Mouse (Mus musculus) megakaryocyte, adult 5-6 weeks (primary cell): ENCODE data around the gene Serpina1e. TPM values are rescaled to one million over a fixed set of nuclear protein-coding genes. Genes with fewer than 3 reads are reported as not detected.
"Not testable (repeated sequence)": the region's sequence is repeated elsewhere in the genome, so short reads cannot be mapped to it uniquely, and the experiment has no call there.

Experiments
- ATAC-seq: 2 replicates; pipeline ENCODE4 v1.8.0; 2016; ENCODE audit warnings: mild to moderate bottlenecking, inconsistent platforms; ENCODE audit not compliant: poor library complexity, severe bottlenecking
- total RNA-seq, 2 experiments: library from RNA; stranded (forward) in 1 of 2; stranded (reverse) in 1 of 2; fragments of 153-499, 151-499 nt in 1 of 2; fragments of 221-1000, 200-1000 nt in 1 of 2; gene quantifications; 2 replicates each; pipeline versions ENCODE4 v1.2.3 to v1.2.4; 2015 to 2017

The Serpina1e gene
- total RNA-seq, 2 experiments from 2014 or later = not detected

DNA sequence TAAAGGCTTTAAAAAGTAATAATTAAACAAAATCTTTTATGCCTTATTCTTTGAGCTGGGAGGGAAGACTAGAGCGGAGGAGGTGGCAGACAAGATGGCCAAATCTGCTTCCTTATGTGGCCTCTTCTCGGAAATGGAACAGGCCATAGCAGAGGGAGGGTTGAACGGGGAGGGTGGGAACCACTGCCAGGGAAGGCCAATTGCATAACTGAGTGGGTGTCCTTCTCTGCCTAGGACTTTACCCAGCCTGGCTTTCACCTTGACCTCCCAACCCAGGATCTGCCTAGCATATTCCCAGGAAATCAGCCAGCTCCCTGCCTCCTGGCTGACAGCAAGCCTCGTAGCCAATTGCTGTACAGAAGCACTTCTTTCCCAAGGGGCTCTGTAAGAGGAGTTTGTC is 4.5 kb upstream of the Serpina1e start:
- ATAC-seq = no peak

DNA sequence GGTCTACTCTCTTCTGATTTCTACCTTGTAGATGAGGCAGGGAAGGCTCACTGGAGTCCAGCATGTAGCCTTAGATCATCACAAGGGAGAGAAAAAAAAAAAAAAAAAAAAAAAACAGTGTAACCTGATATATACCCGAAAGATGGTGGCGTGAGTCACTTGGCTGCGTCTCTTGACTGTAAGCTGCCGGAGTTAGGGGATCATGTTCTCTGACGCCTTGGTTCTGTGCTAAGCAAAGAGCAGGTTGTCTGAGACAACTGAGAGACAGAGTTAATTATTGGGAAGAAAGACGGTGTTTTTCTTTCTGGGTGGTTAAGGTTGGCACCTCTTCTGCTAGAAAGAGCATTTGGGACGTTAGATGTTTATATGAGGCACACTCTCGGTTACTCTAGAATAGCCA is 4.1 kb upstream of the Serpina1e start:
- ATAC-seq = no peak

DNA sequence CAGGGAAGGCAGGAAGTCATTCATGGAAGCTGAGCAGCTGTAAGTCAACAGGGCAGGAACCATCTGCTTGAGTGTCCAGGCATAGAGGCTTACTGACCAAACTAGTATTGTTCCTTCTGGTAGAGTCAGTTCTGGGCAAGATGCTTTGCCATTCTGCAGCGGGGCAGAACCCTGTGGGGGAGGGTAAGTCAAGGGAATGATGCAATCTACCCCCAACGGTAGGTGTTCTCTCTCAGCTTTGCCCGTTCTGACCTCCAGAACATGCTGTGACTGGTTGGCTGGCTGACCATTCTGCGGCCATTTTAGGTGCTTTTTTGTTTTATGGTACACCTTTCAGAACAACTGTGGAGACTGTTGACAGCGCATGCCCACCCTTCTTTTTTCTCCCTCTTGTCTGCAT is 3.6 kb upstream of the Serpina1e start:
- no peak for ATAC-seq

- ATAC-seq = no peak
Measured at GRCm38 (mm10) chr12:103961716-103962115, 2.9 kb upstream of the Serpina1e start.

GRCm38 (mm10) chr12:103956555-103956954 is 2.2 kb downstream of the Serpina1e start:
- not testable (repeated sequence) for ATAC-seq

DNA sequence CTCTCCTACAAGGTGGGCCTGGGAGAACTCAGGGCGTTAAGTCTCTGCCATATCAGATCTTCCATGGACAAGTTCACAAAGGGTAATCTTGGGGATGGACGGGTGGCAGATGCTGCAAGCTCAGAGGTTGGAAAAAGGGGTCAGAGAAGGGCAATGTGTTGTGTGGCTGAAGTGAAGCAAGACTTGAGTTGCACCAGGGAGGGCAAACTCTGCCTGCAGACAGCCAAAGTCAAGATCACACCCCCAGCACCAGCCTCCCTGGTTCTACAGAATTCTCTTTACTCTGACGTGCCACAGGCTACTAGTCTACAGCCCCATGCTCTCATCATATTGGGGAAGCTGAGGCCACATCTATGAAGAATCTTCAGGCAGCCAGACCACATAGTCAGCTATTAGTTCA is 5.8 kb downstream of the Serpina1e start:
- ATAC-seq = not testable (repeated sequence)

GRCm38 (mm10) chr12:103946243-103946642 is 12.5 kb downstream of the Serpina1e start:
- ATAC-seq = no peak

DNA sequence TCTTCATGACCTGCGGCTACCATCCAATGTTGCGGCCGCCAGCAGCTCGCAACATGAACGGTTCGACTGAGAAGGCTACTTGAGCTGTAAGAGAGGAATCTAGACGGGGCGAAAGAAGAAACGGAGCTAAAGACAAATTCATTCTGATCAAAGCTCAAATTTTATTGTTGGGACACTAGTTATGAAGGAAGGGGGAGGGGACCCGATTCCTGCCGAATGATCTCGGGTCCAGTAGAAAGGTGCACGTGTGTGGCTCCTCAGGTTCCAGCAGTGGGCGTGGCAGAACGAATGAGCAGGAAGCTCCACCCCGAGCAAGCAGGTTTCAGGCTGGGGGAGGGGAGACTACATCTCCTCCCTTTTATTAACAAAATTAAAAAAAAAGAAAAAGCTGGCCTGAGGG is 49.6 kb downstream of the Serpina1e start:
- not testable (repeated sequence) for ATAC-seq

- not testable (repeated sequence) for ATAC-seq
Measured at GRCm38 (mm10) chr12:103907746-103908145, 51.0 kb downstream of the Serpina1e start.

GRCm38 (mm10) chr12:103904837-103905340 is 53.9 kb downstream of the Serpina1e start, which contains the start of gene Serpina1c:
Serpina1c (minus strand) TSS chr12:103904887.
- not testable (repeated sequence) for ATAC-seq

- not testable (repeated sequence) for ATAC-seq
Measured at GRCm38 (mm10) chr12:103901929-103902328, 56.8 kb downstream of the Serpina1e start.

Other genes starting within 250 kb of the Serpina1e start
- gene Serpina1d, start 185.4 kb downstream of the Serpina1e start, total RNA-seq (2015) = not detected in 2 replicates
- not detected in 2 replicates for gene Serpina1d, start 185.4 kb downstream of the Serpina1e start, total RNA-seq (2017)
- gene Serpina1b, start 128.6 kb downstream of the Serpina1e start, total RNA-seq (2015) = not detected in 2 replicates
- gene Serpina1b, start 128.6 kb downstream of the Serpina1e start, total RNA-seq (2017) = not detected in 2 replicates
- gene Serpina1a, start 95.4 kb downstream of the Serpina1e start, total RNA-seq (2015) = not detected in 2 replicates
- gene Serpina1a, start 95.4 kb downstream of the Serpina1e start, total RNA-seq (2017) = not detected in 2 replicates
- gene Serpina1c, start 54.1 kb downstream of the Serpina1e start, total RNA-seq (2015) = not detected in 2 replicates
- gene Serpina1c, start 54.1 kb downstream of the Serpina1e start, total RNA-seq (2017) = not detected in 2 replicates
- gene Serpina11, start 31.0 kb upstream of the Serpina1e start, total RNA-seq (2015) = 0.22 and 0.34 TPM in 2 replicates
- gene Serpina11, start 31.0 kb upstream of the Serpina1e start, total RNA-seq (2017) = 0.77 and 1.3 TPM in 2 replicates
- gene Serpina9, start 54.8 kb upstream of the Serpina1e start, total RNA-seq (2015) = not detected in 2 replicates
- gene Serpina9, start 54.8 kb upstream of the Serpina1e start, total RNA-seq (2017) = not detected in 2 replicates
- gene Serpina12, start 85.5 kb upstream of the Serpina1e start, total RNA-seq (2015) = 0.05 and 0.07 TPM in 2 replicates
- not detected in 2 replicates for gene Serpina12, start 85.5 kb upstream of the Serpina1e start, total RNA-seq (2017)
- gene Serpina5, start 142.1 kb upstream of the Serpina1e start, total RNA-seq (2015) = not detected in 2 replicates
- not detected in 2 replicates for gene Serpina5, start 142.1 kb upstream of the Serpina1e start, total RNA-seq (2017)
- not detected in 2 replicates for gene Serpina3a, start 153.7 kb upstream of the Serpina1e start, total RNA-seq (2015)
- gene Serpina3a, start 153.7 kb upstream of the Serpina1e start, total RNA-seq (2017) = not detected in 2 replicates
- not detected in 2 replicates for gene Serpina3b, start 169.0 kb upstream of the Serpina1e start, total RNA-seq (2015)
- not detected in 2 replicates for gene Serpina3b, start 169.0 kb upstream of the Serpina1e start, total RNA-seq (2017)
- gene Serpina3c, start 194.9 kb upstream of the Serpina1e start, total RNA-seq (2015) = 0.40 TPM in 1 of 2 replicates, not detected in the other
- 0.45 TPM in 1 of 2 replicates, not detected in the other for gene Serpina3c, start 194.9 kb upstream of the Serpina1e start, total RNA-seq (2017)